Mouse (Mus musculus) stomach, embryonic 15.5 days (tissue): Measurements from ENCODE around the gene Mpzl3. TPM values are rescaled to one million over a fixed set of nuclear protein-coding genes. Genes with fewer than 3 reads are reported as not detected.

ENCODE experiments used
- ATAC-seq: fragments of 200-750 bp; cut with Nextera tagmentation; 2 replicates; pipeline ENCODE4 v1.8.0; 2017; ENCODE audit warnings: low read depth, moderate number of reproducible peaks, moderate TSS enrichment; ENCODE audit not compliant: insufficient read depth, low FRiP score
- H3K27ac ChIP-seq: fragments of 300-500 bp; sonication (generic); 2 replicates; pipeline ENCODE4 v1.5.1; 2015; ENCODE audit warnings: mild to moderate bottlenecking, inconsistent platforms
- H3K27me3 ChIP-seq: fragments of 300-500 bp; sonication (generic); replicated peaks from 2 replicates; pipeline ENCODE4 v1.6.1; 2015; ENCODE audit warnings: inconsistent platforms
- H3K36me3 ChIP-seq: fragments of 300-500 bp; sonication (generic); 2 replicates; pipeline ENCODE4 v1.6.1; 2015; ENCODE audit warnings: inconsistent platforms
- H3K4me1 ChIP-seq: fragments of 300-500 bp; sonication (generic); 2 replicates; pipeline ENCODE4 v1.6.1; 2015; ENCODE audit warnings: inconsistent platforms
- H3K4me2 ChIP-seq: fragments of 300-500 bp; sonication (generic); 2 replicates; pipeline ENCODE4 v1.6.1; 2015; ENCODE audit warnings: mild to moderate bottlenecking, inconsistent platforms
- H3K4me3 ChIP-seq: fragments of 300-500 bp; sonication (generic); replicated peaks from 2 replicates; pipeline ENCODE4 v1.5.1; 2015; ENCODE audit warnings: inconsistent platforms
- H3K9ac ChIP-seq: fragments of 300-500 bp; sonication (generic); 2 replicates; pipeline ENCODE4 v1.6.1; 2015; ENCODE audit warnings: inconsistent platforms
- H3K9me3 ChIP-seq: fragments of 300-500 bp; sonication (generic); 2 replicates; pipeline ENCODE4 v1.6.1; 2016; ENCODE audit warnings: inconsistent platforms
- WGBS: fragments of 180-500 bp; shearing (Covaris S2); methylation state at CpG from one replicate; pipeline ENCODE4 v1.1.7; 2015; 5-methylcytosine and 5-hydroxymethylcytosine counted together
- polyA plus RNA-seq: library from polyadenylated mRNA; unstranded; fragments of >200 nt; fragmentation: Nextera tagmentation; extraction: Ambion mirVana; gene quantifications from 2 replicates; pipeline ENCODE4 v1.2.1, GENCODE M21; 2015

Gene Mpzl3
- polyA plus RNA-seq, 1 experiment from 2014 or later, result 7.8 TPM

DNA sequence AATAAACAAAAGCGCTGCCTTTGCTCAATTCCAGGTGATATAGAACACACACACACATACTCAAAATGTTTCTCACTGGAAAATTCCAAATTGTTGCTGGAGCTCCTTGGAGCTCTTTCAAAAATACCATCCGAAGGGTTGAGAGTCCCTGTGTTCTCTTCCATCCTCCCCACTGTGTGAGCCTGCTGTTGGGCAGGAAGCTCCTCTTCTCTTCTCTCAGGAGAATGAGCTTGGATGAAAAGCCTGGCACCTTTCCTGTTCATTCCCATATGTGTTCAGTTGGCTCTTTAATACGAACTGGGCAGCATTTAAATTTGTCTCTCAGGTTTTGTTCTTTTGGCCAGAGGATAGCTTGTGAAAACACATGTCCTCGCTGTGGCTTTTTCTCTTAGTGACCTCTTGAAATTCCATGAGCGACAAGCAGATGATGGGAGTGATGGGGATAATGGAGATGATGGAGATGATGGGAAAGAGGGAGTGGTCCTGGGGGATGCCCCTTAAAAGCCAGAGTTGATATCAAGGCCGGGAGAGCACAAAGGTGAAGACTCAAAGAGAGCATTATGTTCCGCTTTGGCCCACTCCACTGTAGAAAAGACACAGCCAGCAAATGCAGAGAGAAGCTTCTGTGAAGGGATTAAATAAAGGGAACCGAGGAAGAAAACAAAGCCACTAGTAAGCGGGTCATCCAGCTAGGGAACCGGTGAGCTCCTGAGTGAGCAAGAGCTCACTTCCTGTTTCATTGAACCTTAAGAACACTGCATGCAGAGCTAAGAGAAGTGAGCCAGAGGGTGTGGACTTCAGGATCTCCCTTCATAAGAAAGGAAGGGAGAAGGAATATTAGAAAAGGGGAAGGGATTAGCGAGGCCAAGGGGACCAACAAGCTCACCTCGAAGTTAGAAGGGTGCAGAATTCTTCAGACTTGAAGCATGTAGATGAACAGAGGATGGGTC is 31.0 kb downstream of the Mpzl3 start:
- ATAC-seq, result no peak
- no peaks in the 10 kb centered on the region for H3K9me3 ChIP-seq

GRCm38 (mm10) chr9:45088040-45088439 is 33.1 kb downstream of the Mpzl3 start:
- no peak overlapping the region for H3K9ac ChIP-seq
- no peaks in the 10 kb centered on the region for H3K4me1 ChIP-seq
- no peak overlapping the region for H3K4me3 ChIP-seq
- no peaks in the 10 kb centered on the region for H3K9me3 ChIP-seq
- H3K4me2 ChIP-seq, result no peak overlapping the region
- H3K36me3 ChIP-seq, result no peaks in the 10 kb centered on the region
- no peak for ATAC-seq
- H3K27ac ChIP-seq, result no peak overlapping the region
- H3K27me3 ChIP-seq, result no peaks in the 10 kb centered on the region

More for the DNA sequence above, 31.0 kb downstream of the Mpzl3 start:
- H3K27ac ChIP-seq, result no peak overlapping the region
- no peak overlapping the region for H3K9ac ChIP-seq
- no peaks in the 10 kb centered on the region for H3K36me3 ChIP-seq
- H3K4me2 ChIP-seq, result no peak overlapping the region
- WGBS, result 73% methylated on average over 12 of the region's 12 CpGs
- H3K27me3 ChIP-seq, result no peaks in the 10 kb centered on the region; the same call in none of the 2 replicates
- no peaks in the 10 kb centered on the region for H3K4me1 ChIP-seq
- H3K4me3 ChIP-seq, result no peak overlapping the region

DNA sequence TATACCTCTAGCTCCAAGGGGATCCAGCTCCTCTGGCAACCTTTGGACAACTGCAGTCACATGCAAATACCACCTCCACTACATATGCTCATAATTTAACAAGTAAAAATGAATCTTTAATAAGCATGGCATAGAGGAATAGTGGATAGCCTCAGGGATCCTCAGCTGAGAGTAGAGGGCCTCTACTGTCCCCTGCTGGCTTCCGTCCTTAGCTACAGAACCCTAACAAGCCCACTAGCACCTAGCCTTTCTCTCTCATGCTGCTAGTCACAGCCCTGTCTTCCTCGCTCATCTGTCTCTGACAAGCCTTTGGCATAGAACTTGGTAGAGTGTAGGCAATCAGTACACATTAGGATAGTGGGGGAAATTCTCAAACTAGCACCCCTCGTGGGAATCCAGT is 35.8 kb downstream of the Mpzl3 start:
- no peak overlapping the region for H3K27ac ChIP-seq
- H3K4me3 ChIP-seq, result no peak overlapping the region
- no peaks in the 10 kb centered on the region for H3K9me3 ChIP-seq
- no peaks in the 10 kb centered on the region for H3K4me1 ChIP-seq
- no peak for ATAC-seq
- H3K9ac ChIP-seq, result no peak overlapping the region
- no peaks in the 10 kb centered on the region for H3K36me3 ChIP-seq
- 72% methylated on average over 3 of the region's 3 CpGs for WGBS
- H3K4me2 ChIP-seq, result no peak overlapping the region
- H3K27me3 ChIP-seq, result no peaks in the 10 kb centered on the region

GRCm38 (mm10) chr9:45092641-45093040 is 37.7 kb downstream of the Mpzl3 start:
- H3K4me3 ChIP-seq, result no peak overlapping the region
- H3K9ac ChIP-seq, result no peak overlapping the region
- 48% methylated on average over 4 of the region's 4 CpGs for WGBS
- H3K4me2 ChIP-seq, result no peak overlapping the region
- no peaks in the 10 kb centered on the region for H3K27me3 ChIP-seq
- no peaks in the 10 kb centered on the region for H3K36me3 ChIP-seq
- no peaks in the 10 kb centered on the region for H3K9me3 ChIP-seq
- no peak for ATAC-seq
- H3K4me1 ChIP-seq, result no peaks in the 10 kb centered on the region
- H3K27ac ChIP-seq, result no peak overlapping the region

DNA sequence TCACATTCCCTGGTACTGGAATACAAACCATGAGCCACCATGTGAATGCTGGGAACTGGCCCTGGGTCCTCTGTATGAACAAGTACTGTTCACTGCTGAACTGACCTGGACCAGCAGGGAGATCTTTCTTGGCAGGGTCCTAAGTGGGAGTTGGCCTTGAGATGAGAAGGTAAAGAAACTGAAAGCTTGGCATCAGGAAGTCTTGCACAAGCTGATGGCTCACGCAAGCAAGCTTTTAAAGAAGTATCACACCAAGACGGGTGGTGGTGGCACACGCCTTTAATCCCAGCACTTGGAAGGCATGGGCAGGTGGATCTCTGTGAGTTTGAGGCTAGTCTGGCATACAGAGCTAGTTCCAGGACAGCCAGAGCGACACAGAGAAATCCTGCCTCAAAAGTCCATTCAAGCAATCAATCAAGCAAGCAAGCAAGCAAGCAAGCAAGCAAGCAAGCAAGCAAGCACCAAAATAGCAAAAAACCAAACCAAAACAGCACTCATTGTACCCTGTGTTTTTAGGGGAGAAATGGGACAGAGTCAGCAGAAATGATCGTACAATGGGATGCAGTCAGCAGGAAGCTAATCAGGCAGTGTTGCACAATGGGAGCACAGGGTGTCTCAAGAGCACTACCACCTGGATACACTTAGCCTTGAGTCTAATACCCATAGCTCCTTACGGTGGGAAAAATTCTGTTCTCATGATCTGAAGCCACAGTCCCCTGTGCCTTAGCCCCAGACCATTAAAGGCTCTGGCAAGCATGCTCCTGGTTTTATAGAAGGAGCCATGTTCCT is 40.4 kb downstream of the Mpzl3 start:
- H3K4me3 ChIP-seq, result no peak overlapping the region
- ATAC-seq, result no peak
- H3K9me3 ChIP-seq, result no peaks in the 10 kb centered on the region
- H3K27ac ChIP-seq, result no peak overlapping the region
- 75% methylated on average over 6 of the region's 6 CpGs for WGBS
- no peak overlapping the region for H3K9ac ChIP-seq
- no peak overlapping the region for H3K4me2 ChIP-seq
- H3K4me1 ChIP-seq, result no peaks in the 10 kb centered on the region
- no peaks in the 10 kb centered on the region for H3K36me3 ChIP-seq
- H3K27me3 ChIP-seq, result no peaks in the 10 kb centered on the region

DNA sequence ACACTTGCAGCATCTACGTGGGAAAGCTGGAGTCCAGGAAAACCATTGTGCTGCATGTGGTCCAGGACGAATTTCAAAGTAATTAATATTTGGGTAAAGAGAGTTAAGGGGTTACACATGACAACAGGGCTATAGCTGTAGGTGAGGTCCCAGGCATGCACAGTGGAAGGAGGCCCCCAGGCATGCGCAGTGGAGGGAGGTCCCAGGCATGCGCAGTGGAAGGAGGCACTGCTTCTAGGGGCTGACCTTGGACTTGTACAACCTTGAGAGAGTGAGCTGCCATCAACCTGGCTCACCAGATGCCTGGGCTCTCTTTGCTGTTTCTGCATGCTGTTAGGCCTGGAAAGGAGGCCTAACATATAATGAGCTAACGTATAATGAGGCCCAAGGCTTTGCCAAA is 42.9 kb downstream of the Mpzl3 start:
- H3K4me2 ChIP-seq, result no peak overlapping the region
- no peaks in the 10 kb centered on the region for H3K27me3 ChIP-seq

DNA sequence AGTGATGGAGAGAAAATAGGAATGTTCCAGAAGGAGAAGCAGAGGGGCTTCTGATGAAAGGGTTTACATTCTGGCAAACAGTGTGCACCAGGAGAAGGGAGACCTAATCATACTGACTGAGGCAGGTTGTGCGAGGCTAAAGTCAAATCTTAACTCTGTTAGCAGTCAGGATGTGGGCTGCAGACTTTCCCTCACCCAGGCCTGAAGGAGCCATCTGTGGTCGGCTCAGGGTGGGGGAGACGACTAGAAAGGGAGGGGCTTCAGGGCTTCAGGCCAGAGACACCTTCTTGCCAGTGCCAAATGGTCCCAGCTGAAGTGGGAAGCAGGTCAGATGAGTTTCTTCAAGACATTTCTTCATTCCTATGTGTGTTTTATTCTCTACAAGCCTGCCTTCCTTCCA is 43.4 kb downstream of the Mpzl3 start:
- Histone ChIP-seq H3K4me1 (no peaks in the 10 kb centered on the region), H3K36me3 (no peaks in the 10 kb centered on the region), H3K9me3 (no peaks in the 10 kb centered on the region), H3K27me3 (no peaks in the 10 kb centered on the region), H3K9ac (no peak overlapping the region), H3K4me3 (no peak overlapping the region), H3K4me2 (no peak overlapping the region), H3K27ac (no peak overlapping the region)
- 33% methylated on average over 3 of the region's 3 CpGs for WGBS
- ATAC-seq, result no peak

More for the DNA sequence above, 42.9 kb downstream of the Mpzl3 start:
- ATAC-seq, result no peak
- Histone ChIP-seq H3K4me3 (no peak overlapping the region), H3K9ac (no peak overlapping the region), H3K36me3 (no peaks in the 10 kb centered on the region), H3K9me3 (no peaks in the 10 kb centered on the region), H3K4me1 (no peaks in the 10 kb centered on the region), H3K27ac (no peak overlapping the region)
- WGBS, result 80% methylated on average over 5 of the region's 5 CpGs

- Histone ChIP-seq H3K27ac (peak overlapping the region; percentile 57; the same call in 1 of the 2 replicates), H3K4me2 (no peak overlapping the region), H3K27me3 (no peaks in the 10 kb centered on the region), H3K9me3 (no peaks in the 10 kb centered on the region), H3K4me3 (no peak overlapping the region), H3K9ac (no peak overlapping the region), H3K36me3 (no peaks in the 10 kb centered on the region), H3K4me1 (no peaks in the 10 kb centered on the region)
- WGBS, result 86% methylated on average over 1 of the region's 1 CpGs
- no peak for ATAC-seq
Measured at GRCm38 (mm10) chr9:45102528-45102927, 47.5 kb downstream of the Mpzl3 start.

GRCm38 (mm10) chr9:45103211-45103979 is 48.4 kb downstream of the Mpzl3 start:
- H3K4me3 ChIP-seq, result no peak overlapping the region
- WGBS, result 54% methylated on average over 11 of the region's 11 CpGs
- peak overlapping the region; percentile 57 for H3K27ac ChIP-seq
- peak; percentile 82 for ATAC-seq
- no peaks in the 10 kb centered on the region for H3K27me3 ChIP-seq
- H3K9ac ChIP-seq, result no peak overlapping the region
- no peaks in the 10 kb centered on the region for H3K36me3 ChIP-seq
- H3K4me1 ChIP-seq, result no peaks in the 10 kb centered on the region
- H3K4me2 ChIP-seq, result no peak overlapping the region
- H3K9me3 ChIP-seq, result no peaks in the 10 kb centered on the region

DNA sequence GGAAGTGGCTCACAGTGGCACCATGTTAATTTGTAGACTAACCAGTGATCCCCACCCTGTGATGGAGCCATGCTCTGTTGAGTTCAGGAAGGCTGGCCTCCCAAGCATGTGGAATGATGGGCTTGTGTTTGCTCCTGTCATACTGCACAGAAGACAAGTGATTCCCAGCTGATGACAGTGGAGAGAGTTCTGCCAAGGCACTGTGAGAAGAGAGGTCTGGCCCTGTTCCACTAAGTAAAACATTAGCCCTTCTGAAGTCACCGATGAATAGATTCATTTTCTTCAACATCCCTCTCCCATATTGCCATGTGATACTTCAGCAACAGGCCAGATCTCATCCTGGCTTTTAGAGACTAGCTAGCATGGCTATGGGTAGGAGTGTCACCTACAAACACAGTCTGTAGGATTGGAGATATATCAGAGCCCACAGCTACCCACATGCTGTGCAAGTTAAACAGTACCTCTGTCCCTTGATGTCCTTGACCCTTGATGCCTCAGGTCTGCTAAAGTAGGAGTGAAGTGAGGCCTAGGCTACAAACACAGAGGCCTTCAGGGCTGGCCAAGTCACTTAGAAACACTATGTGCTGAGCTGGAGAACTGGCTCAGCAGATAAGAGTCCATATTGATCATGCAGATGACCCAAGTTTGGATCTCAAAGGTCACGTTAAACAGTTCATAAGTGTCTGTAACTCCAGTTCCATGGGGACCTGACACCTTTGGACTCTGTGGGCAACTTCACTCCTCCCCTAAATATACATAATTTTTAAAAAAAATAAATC is 50.8 kb downstream of the Mpzl3 start:
- Histone ChIP-seq H3K9me3 (no peaks in the 10 kb centered on the region), H3K4me3 (no peak overlapping the region), H3K4me2 (no peak overlapping the region), H3K27ac (no peak overlapping the region), H3K27me3 (no peaks in the 10 kb centered on the region), H3K36me3 (no peaks in the 10 kb centered on the region), H3K9ac (no peak overlapping the region), H3K4me1 (no peaks in the 10 kb centered on the region)
- ATAC-seq, result no peak
- 76% methylated on average over 2 of the region's 2 CpGs for WGBS

DNA sequence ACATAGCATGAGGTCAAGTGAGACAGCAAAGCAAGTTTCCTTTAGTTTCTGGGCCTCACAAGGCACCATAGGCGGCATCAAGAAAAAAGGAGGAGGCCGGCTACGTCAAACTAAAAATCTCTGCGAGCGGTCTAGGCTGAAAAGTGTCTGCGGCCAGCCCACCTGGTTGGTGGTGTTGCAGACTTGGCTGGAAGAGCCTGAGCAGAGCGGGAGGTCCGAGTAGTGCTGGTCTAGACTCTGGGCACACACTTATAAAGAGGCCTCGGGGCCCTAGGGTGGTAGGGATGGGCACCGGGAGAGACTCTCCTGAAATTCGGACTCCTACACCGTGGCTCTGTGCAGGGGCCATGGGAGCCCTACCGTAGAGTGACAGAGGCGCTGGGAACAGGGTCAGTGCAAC is 60.7 kb downstream of the Mpzl3 start:
- Histone ChIP-seq H3K9me3 (no peaks in the 10 kb centered on the region), H3K4me2 (peak overlapping the region; percentile 54), H3K4me3 (peak overlapping the region; percentile 37), H3K9ac (no peak overlapping the region), H3K4me1 (0 out of 2 replicates have a peak, but pooled peaks cover 6% of the 10 kb centered on the region), H3K36me3 (no peaks in the 10 kb centered on the region), H3K27me3 (no peaks in the 10 kb centered on the region), H3K27ac (no peak overlapping the region)
- WGBS, result 5% methylated on average over 14 of the region's 14 CpGs
- peak; percentile 76 for ATAC-seq
